Mouse (Mus musculus) thymus, adult 2 months (tissue): ENCODE measurements around the gene Neu4. TPM values are rescaled to one million over a fixed set of nuclear protein-coding genes. Genes with fewer than 3 reads are reported as not detected.
"Not testable (repeated sequence)": the region's sequence is repeated elsewhere in the genome, so short reads cannot be mapped to it uniquely, and the experiment has no call there.

Experiments used
- DNase-seq: peaks from one replicate; pipeline ENCODE4 v3.0.0; 2021
- H3K27ac ChIP-seq: fragments of 200-500 bp; 2 replicates; pipeline ENCODE4 v1.5.1; 2012; ENCODE audit warnings: low read length, control low read depth; ENCODE audit not compliant: control insufficient read depth, insufficient read depth
- H3K27me3 ChIP-seq: fragments of 200-500 bp; 2 replicates; pipeline ENCODE4 v1.6.1; 2012; ENCODE audit warnings: mild to moderate bottlenecking, low read length, moderate library complexity, mixed read lengths; ENCODE audit not compliant: control insufficient read depth, insufficient read depth
- H3K36me3 ChIP-seq: fragments of 200-500 bp; 2 replicates; pipeline ENCODE4 v1.6.1; 2012; ENCODE audit warnings: mild to moderate bottlenecking, low read length, moderate library complexity; ENCODE audit not compliant: control insufficient read depth, insufficient read depth
- H3K4me1 ChIP-seq: fragments of 200-500 bp; replicated peaks from 2 replicates; pipeline ENCODE4 v1.6.1; 2012; ENCODE audit warnings: low read length; ENCODE audit not compliant: control insufficient read depth, insufficient read depth
- H3K4me3 ChIP-seq: fragments of 200-500 bp; 2 replicates; pipeline ENCODE4 v1.5.1; 2012; ENCODE audit warnings: mild to moderate bottlenecking, low read length, control low read depth, moderate library complexity; ENCODE audit not compliant: control insufficient read depth, insufficient read depth
- CTCF ChIP-seq: fragments of 200-500 bp; IDR thresholded peaks from 2 replicates; pipeline ENCODE4 v1.5.1; 2012; ENCODE audit warnings: mild to moderate bottlenecking, control low read depth, low read length, moderate library complexity, borderline replicate concordance; ENCODE audit not compliant: control insufficient read depth, poor library complexity, insufficient read depth; ENCODE audit errors: extremely low read depth
- POLR2A ChIP-seq: fragments of 200-500 bp; IDR thresholded peaks from 2 replicates; pipeline ENCODE4 v1.6.1; 2012; ENCODE audit warnings: mild to moderate bottlenecking, low read length, control low read depth, moderate library complexity; ENCODE audit not compliant: control insufficient read depth, poor library complexity, insufficient read depth; ENCODE audit errors: extremely low read depth
- WGBS: fragments of 180-500 bp; shearing (Covaris S2); methylation state at CpG from one replicate; pipeline ENCODE4 v1.1.7; 2018; 5-methylcytosine and 5-hydroxymethylcytosine counted together
- polyA plus RNA-seq: library from polyadenylated mRNA; depleted of rRNA; stranded (reverse); fragments of >200 nt; gene quantifications from 2 replicates; pipeline ENCODE4 v1.2.3, GENCODE M21; 2012; rRNA removed

Gene Neu4
- not detected in 2 replicates for polyA plus RNA-seq

GRCm38 (mm10) chr1:94020151-94020550 lies at the start of gene Neu4:
Gene Neu4 (plus strand): TSS chr1:94020451.
- 93% methylated on average over 6 of the region's 6 CpGs for WGBS
- Histone ChIP-seq H3K36me3 (no peaks in the 10 kb centered on the region), H3K4me1 (no peaks in the 10 kb centered on the region), H3K4me3 (no peak within 1 kb of the TSS), H3K27me3 (no peaks in the 10 kb centered on the region), H3K27ac (no peak within 1 kb of the TSS)
- DNase-seq: no peak
- TF ChIP-seq POLR2A (no peak), CTCF (no peak)

DNA sequence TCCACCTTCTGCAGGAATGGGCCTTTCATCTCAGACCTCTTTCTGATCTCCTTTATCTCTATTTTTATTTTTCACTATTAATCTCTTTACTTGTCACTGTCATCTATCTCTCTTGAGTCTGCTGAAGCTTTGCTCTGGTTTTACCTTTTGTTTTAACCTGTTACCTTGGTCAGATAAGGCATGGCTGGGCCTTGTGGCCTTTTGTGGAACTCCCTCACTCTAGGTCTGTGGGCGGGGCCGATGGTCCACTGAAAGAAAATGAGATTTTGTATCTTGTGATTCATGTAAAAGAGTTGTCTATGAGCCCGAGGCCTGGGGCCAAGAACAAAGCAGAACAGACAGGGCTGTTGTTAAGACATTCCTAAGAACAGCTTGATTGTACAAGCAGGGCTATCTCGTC lies 49.5 kb upstream of the Neu4 start:
- not testable (repeated sequence) for H3K27ac ChIP-seq, H3K27me3 ChIP-seq, H3K4me3 ChIP-seq, DNase-seq, H3K4me1 ChIP-seq, H3K36me3 ChIP-seq
- WGBS: no CpG with 5 or more reads among the region's 4 CpGs

GRCm38 (mm10) chr1:93975764-93976163 lies 44.5 kb upstream of the Neu4 start:
- not testable (repeated sequence) for H3K27me3 ChIP-seq, DNase-seq, H3K4me3 ChIP-seq, H3K4me1 ChIP-seq, H3K27ac ChIP-seq, H3K36me3 ChIP-seq
- WGBS: 55% methylated on average over 2 of the region's 4 CpGs

- not testable (repeated sequence) for H3K27ac ChIP-seq, H3K4me1 ChIP-seq, DNase-seq, H3K36me3 ChIP-seq, H3K27me3 ChIP-seq, H3K4me3 ChIP-seq
- WGBS: no CpG with 5 or more reads among the region's 7 CpGs
Measured at GRCm38 (mm10) chr1:93978287-93978686, 42.0 kb upstream of the Neu4 start.

DNA sequence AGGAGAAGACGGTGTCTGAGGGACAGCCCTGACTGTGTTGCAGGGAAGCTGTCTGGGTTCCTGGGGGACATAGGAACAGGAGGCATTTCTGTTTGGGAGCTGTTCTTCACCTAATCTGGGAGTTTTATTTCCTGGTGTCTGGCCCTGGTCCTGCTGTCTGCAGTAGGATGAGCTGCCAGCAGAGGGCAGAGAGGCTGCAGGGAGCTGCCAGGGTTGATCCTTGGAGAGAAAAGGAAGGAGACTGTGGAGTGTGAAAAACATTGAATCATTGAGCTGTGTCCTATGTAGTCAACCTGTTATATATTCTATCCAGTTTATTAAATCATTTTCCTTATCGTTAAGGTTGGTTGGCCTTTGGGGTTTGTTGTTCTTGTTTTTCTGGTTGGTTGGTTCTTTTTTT lies 39.3 kb upstream of the Neu4 start:
- 40% methylated on average over 1 of the region's 2 CpGs for WGBS
- not testable (repeated sequence) for H3K36me3 ChIP-seq, H3K27ac ChIP-seq, H3K27me3 ChIP-seq, DNase-seq, H3K4me1 ChIP-seq, H3K4me3 ChIP-seq

DNA sequence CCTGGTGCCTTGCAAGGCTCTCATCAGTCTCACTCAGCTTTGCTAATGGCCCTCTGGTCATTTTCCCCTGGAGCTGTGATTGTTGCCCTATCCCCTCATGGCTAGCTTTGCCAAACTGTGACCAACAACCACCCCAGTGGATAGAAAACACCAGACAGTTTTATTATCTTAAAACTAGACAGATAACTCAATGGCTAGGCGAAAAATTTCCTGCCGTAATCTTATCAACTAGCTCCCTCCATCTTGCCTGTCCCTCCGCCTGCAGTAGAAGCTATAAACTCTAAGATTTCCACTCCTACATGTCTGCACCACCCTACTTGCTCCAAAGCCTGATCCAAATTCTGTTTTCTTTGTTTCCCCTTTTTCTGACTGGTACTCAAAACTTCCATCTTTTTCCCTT lies 34.1 kb upstream of the Neu4 start:
- Histone ChIP-seq H3K36me3 (no peaks in the 10 kb centered on the region), H3K4me3 (no peak overlapping the region), H3K27ac (no peak overlapping the region), H3K4me1 (no peaks in the 10 kb centered on the region), H3K27me3 (no peaks in the 10 kb centered on the region)
- no peak for DNase-seq
- 95% methylated on average over 3 of the region's 3 CpGs for WGBS
- TF ChIP-seq CTCF (no peak), POLR2A (no peak)

DNA sequence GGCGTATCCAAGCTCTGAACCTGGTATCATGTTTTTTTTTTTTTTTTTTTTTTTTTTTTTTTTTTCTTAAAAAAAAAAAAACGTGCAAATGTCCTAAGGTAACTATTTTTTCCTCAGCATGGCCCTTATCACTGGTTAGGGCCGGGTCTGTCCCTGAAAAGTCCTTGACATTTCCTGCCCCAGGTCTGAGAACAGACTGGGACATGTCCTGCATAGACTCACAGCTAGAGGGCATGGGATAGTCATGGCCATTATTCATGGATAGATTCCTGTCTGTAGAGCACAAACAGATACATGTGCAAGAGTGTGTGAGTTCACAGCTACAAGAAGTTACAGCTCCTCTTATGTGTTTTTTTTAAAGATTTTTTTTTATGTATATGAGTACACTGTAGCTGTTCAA lies 31.5 kb upstream of the Neu4 start:
- no peak for DNase-seq

DNA sequence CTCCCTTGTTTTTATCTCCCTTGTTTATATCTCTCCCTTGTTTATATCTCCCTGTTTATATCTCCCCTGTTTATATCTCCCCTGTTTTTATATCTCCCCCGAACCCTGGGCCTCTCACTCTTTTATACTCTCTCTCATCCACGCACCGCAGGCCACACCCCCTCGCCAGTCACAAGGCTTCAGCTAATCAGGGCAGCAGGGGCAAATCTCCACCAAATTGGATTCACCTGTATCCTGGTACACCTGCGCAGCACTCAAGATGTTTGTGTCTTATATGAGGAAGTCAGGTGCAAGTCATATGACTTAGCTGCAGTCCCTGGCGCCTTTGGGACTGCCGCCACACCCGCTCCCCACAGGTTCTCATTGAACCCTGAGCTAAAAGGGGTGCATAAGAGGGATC lies 30.0 kb upstream of the Neu4 start, which contains the start of gene Gal3st2c:
TSS of gene Gal3st2c (plus strand) at position 301 of the 400 bp plus-strand sequence.
- not testable (repeated sequence) for H3K36me3 ChIP-seq, H3K27ac ChIP-seq, DNase-seq, H3K4me3 ChIP-seq, H3K27me3 ChIP-seq, H3K4me1 ChIP-seq
- WGBS: 96% methylated on average over 7 of the region's 8 CpGs

More for the DNA sequence above, 31.5 kb upstream of the Neu4 start:
- no peaks in the 10 kb centered on the region for H3K27me3 ChIP-seq
- no peak overlapping the region for H3K27ac ChIP-seq
- no peak for TF ChIP-seq CTCF
- TF ChIP-seq POLR2A: no peak
- no peaks in the 10 kb centered on the region for H3K36me3 ChIP-seq
- 81% methylated on average over 3 of the region's 3 CpGs for WGBS
- no peaks in the 10 kb centered on the region for H3K4me1 ChIP-seq
- H3K4me3 ChIP-seq: no peak overlapping the region

GRCm38 (mm10) chr1:93991068-93991467 lies 29.2 kb upstream of the Neu4 start:
- H3K4me1 ChIP-seq, DNase-seq, H3K27ac ChIP-seq, H3K4me3 ChIP-seq, H3K36me3 ChIP-seq, H3K27me3 ChIP-seq: not testable (repeated sequence)
- WGBS: 25% methylated on average over 2 of the region's 2 CpGs

DNA sequence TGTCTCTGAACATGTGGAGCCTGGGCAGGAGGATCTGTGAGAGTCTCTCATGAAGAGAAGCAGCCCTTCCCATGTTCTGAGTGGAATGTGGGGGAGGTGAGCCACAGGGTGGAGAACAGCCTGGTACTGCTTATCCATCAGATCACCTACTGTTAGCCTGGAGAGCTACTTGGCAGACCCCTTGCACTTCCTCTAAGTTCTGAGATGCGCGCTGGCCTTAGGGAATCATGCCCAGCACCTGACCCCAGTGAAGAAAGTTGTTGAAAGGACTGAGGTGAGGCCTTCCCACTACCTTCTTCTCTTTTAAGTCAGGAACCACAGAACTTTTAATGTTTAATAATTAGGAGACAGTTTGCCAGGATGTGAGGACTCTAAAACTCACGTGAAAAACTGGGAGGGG lies 28.8 kb upstream of the Neu4 start:
- H3K4me3 ChIP-seq, H3K36me3 ChIP-seq, H3K27ac ChIP-seq, DNase-seq, H3K4me1 ChIP-seq, H3K27me3 ChIP-seq: not testable (repeated sequence)
- WGBS: 91% methylated on average over 3 of the region's 3 CpGs
